Mouse (Mus musculus): ENCODE results near the gene Polr3gl.

DNA sequence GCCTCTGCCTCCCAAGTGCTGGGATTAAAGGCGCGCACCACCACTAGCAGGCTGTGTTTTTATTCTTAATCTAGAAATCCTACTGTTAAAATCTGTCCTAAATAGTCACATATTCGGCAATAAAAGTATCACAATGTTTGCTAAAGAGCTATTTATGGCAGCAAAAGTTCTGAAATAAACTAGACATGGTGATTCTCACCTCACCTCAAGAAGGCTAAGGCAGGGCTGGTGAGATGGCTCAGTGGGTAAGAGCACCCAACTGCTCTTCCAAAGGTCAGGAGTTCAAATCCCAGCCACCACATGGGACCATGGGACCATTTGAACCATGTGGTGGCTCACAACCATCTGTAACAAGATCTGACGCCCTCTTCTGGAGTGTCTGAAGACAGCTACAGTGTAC is 3.3 kb downstream of the Polr3gl start:
- TF ChIP-seq CTCF (IDR thresholded peaks at IDR 0.05; ENCODE audit: low read depth, low read length): no peak
- no peak for TF ChIP-seq POLR2A (IDR thresholded peaks at IDR 0.05; ENCODE audit: extremely low read depth, insufficient read depth, low read length)

All from liver, adult 2 months (tissue).